Mouse (Mus musculus) CH12.LX (cell line): ENCODE results near the gene Tacr1. TPM values are rescaled to one million over a fixed set of nuclear protein-coding genes. Genes with fewer than 3 reads are reported as not detected.

ENCODE experiments used
- DNase-seq: peaks from one replicate; pipeline ENCODE4 v3.0.0-alpha.2; 2013; ENCODE audit errors: extremely low read depth
- H3K27ac ChIP-seq: 2 replicates; pipeline ENCODE4 v1.5.1; 2012; ENCODE audit warnings: low read depth, mild to moderate bottlenecking, control low read depth, moderate library complexity; ENCODE audit not compliant: insufficient read depth
- H3K27me3 ChIP-seq: replicated peaks from 2 replicates; pipeline ENCODE3; 2012; ENCODE audit warnings: inconsistent platforms
- H3K36me3 ChIP-seq, 2 experiments: replicated peaks in 1 of 2; 2 replicates each; pipeline versions ENCODE3 to v1.6.1; 2012; ENCODE audit warnings: inconsistent platforms in 1 of 2, low read length in 1 of 2, mild to moderate bottlenecking in 1 of 2, mixed read lengths in 1 of 2, moderate library complexity in 1 of 2; ENCODE audit not compliant: control insufficient read depth in 1 of 2, insufficient read depth in 1 of 2
- H3K4me1 ChIP-seq, 2 experiments: 2 replicates each; pipeline ENCODE4 v1.6.1; 2012; ENCODE audit warnings: inconsistent platforms in 1 of 2, moderate library complexity in 1 of 2; ENCODE audit not compliant: insufficient read depth in 2 of 2, control insufficient read depth in 1 of 2
- H3K4me2 ChIP-seq: 2 replicates; pipeline ENCODE4 v1.6.1; 2012; ENCODE audit warnings: low read depth, mild to moderate bottlenecking, control low read depth; ENCODE audit not compliant: poor library complexity, insufficient read depth, severe bottlenecking
- H3K4me3 ChIP-seq, 3 experiments: fragments of 150-350 bp in 1 of 3; sonication (generic) in 1 of 3; replicated peaks in 1 of 3; 2 replicates each; pipeline versions ENCODE3 to v1.5.1; 2011 to 2012; ENCODE audit warnings: low read depth in 2 of 3, low read length in 2 of 3, mild to moderate bottlenecking in 2 of 3, moderate library complexity in 2 of 3, control low read depth in 1 of 3, improper control_type of control experiment in 1 of 3, inconsistent platforms in 1 of 3, mixed read lengths in 1 of 3; ENCODE audit not compliant: poor library complexity in 1 of 3
- H3K79me2 ChIP-seq: replicated peaks from 2 replicates; pipeline ENCODE4 v1.6.1; 2012; ENCODE audit warnings: mild to moderate bottlenecking, moderate library complexity; ENCODE audit not compliant: control insufficient read depth, poor library complexity, insufficient read depth, severe bottlenecking; ENCODE audit errors: extremely low read depth
- H3K9ac ChIP-seq: 2 replicates; pipeline ENCODE4 v1.6.1; 2012; ENCODE audit warnings: low read depth, mild to moderate bottlenecking, control low read depth, moderate library complexity; ENCODE audit not compliant: insufficient read depth
- H3K9me3 ChIP-seq: replicated peaks from 2 replicates; pipeline ENCODE3; 2012; ENCODE audit warnings: low read length, inconsistent platforms, mixed read lengths
- CHD1 ChIP-seq: IDR thresholded peaks from 2 replicates; pipeline ENCODE4 v1.6.1; 2012; ENCODE audit warnings: low read depth, low read length, improper control_type of control experiment, inconsistent platforms
- CHD2 ChIP-seq: IDR thresholded peaks from 2 replicates; pipeline ENCODE4 v1.6.1; 2011; ENCODE audit warnings: low read length, improper control_type of control experiment
- ELF1 ChIP-seq: IDR thresholded peaks from 2 replicates; pipeline ENCODE4 v1.6.1; 2014; ENCODE audit warnings: low read depth, mild to moderate bottlenecking, inconsistent platforms, low read length, improper control_type of control experiment
- ETS1 ChIP-seq: conservative IDR thresholded peaks from 2 replicates; pipeline ENCODE4 v1.6.1; 2012; ENCODE audit warnings: low read depth, mild to moderate bottlenecking, inconsistent platforms, low read length, improper control_type of control experiment, moderate library complexity
- HCFC1 ChIP-seq: IDR thresholded peaks from 2 replicates; pipeline ENCODE4 v1.6.1; 2012; ENCODE audit warnings: low read depth, mild to moderate bottlenecking, inconsistent platforms, low read length, improper control_type of control experiment
- IRF4 ChIP-seq: IDR thresholded peaks from 2 replicates; pipeline ENCODE4 v1.6.1; 2014; ENCODE audit warnings: low read depth, mild to moderate bottlenecking, inconsistent platforms, low read length, improper control_type of control experiment
- JUND ChIP-seq: conservative IDR thresholded peaks from 2 replicates; pipeline ENCODE4 v1.6.1; 2011; ENCODE audit warnings: low read depth, low read length, improper control_type of control experiment
- MAFK ChIP-seq: IDR thresholded peaks from 2 replicates; pipeline ENCODE4 v1.6.1; 2011; ENCODE audit warnings: low read length, improper control_type of control experiment; ENCODE audit not compliant: insufficient replicate concordance
- MAX ChIP-seq: IDR thresholded peaks from 2 replicates; pipeline ENCODE4 v1.6.1; 2011; ENCODE audit warnings: low read length, improper control_type of control experiment
- MEF2A ChIP-seq: IDR thresholded peaks from 2 replicates; pipeline ENCODE4 v1.6.1; 2014; ENCODE audit warnings: low read depth, mild to moderate bottlenecking, inconsistent platforms, low read length, improper control_type of control experiment, borderline replicate concordance
- MXI1 ChIP-seq: IDR thresholded peaks from 2 replicates; pipeline ENCODE4 v1.6.1; 2011; ENCODE audit warnings: mild to moderate bottlenecking, low read depth, low read length, improper control_type of control experiment
- MYC ChIP-seq: IDR thresholded peaks from 2 replicates; pipeline ENCODE4 v1.6.1; 2011; ENCODE audit warnings: low read depth, mild to moderate bottlenecking, improper control_type of control experiment, low read length
- NRF1 ChIP-seq: IDR thresholded peaks from 2 replicates; pipeline ENCODE4 v1.6.1; 2014; ENCODE audit warnings: low read depth, mild to moderate bottlenecking, inconsistent platforms, low read length, improper control_type of control experiment, moderate library complexity
- RAD21 ChIP-seq: IDR thresholded peaks from 2 replicates; pipeline ENCODE4 v1.6.1; 2011; ENCODE audit warnings: low read depth, mild to moderate bottlenecking, low read length, improper control_type of control experiment, moderate library complexity
- RCOR1 ChIP-seq: conservative IDR thresholded peaks from 2 replicates; pipeline ENCODE4 v1.6.1; 2012; ENCODE audit warnings: low read depth, mild to moderate bottlenecking, inconsistent platforms, low read length, improper control_type of control experiment
- SIN3A ChIP-seq: IDR thresholded peaks from 2 replicates; pipeline ENCODE4 v1.6.1; 2012; ENCODE audit warnings: low read length, improper control_type of control experiment, inconsistent platforms
- SMC3 ChIP-seq: IDR thresholded peaks from 2 replicates; pipeline ENCODE4 v1.6.1; 2011; ENCODE audit warnings: low read depth, low read length, improper control_type of control experiment
- TBP ChIP-seq: conservative IDR thresholded peaks from 2 replicates; pipeline ENCODE4 v1.6.1; 2011; ENCODE audit warnings: low read depth, low read length, improper control_type of control experiment
- UBTF ChIP-seq: IDR thresholded peaks from 2 replicates; pipeline ENCODE4 v1.6.1; 2012; ENCODE audit warnings: low read depth, mild to moderate bottlenecking, inconsistent platforms, low read length, improper control_type of control experiment, moderate library complexity
- USF2 ChIP-seq: conservative IDR thresholded peaks from 2 replicates; pipeline ENCODE4 v1.6.1; 2011; ENCODE audit warnings: low read depth, low read length, improper control_type of control experiment
- ZC3H11A ChIP-seq: IDR thresholded peaks from 2 replicates; pipeline ENCODE4 v1.6.1; 2012; ENCODE audit warnings: low read depth, mild to moderate bottlenecking, inconsistent platforms, low read length, improper control_type of control experiment
- ZKSCAN1 ChIP-seq: IDR thresholded peaks from 2 replicates; pipeline ENCODE4 v1.6.1; 2012; ENCODE audit warnings: low read depth, inconsistent platforms, low read length, improper control_type of control experiment, borderline replicate concordance
- dilution Hi-C: fragments of 300-500 bp; cut with MboI; formaldehyde crosslinking; loops from 2 replicates; pipeline ENCODE4 v1.14.3; 2020; ENCODE audit warnings: low sequenced_read_pairs; ENCODE audit not compliant: extremely low pct_unique_long_range_greater_than_20kb, extremely low pct_ligation_motif_present
- in situ Hi-C: fragments of 300-500 bp; cut with MboI; formaldehyde crosslinking; loops from 3 replicates; pipeline ENCODE4 v1.14.3; 2019; ENCODE audit warnings: low sequenced_read_pairs, low pct_ligation_motif_present, low pct_unique_long_range_greater_than_20kb, mixed read lengths
- polyA plus RNA-seq: library from polyadenylated mRNA; unstranded; fragments of >175 nt; gene quantifications from 2 replicates; pipeline ENCODE4 v1.2.1, GENCODE M21; 2012; ENCODE audit warnings: low read depth; ENCODE audit not compliant: insufficient read length
- total RNA-seq, 2 experiments: library from RNA; depleted of rRNA; stranded (reverse); fragments of 300-350 nt in 1 of 2; fragments of >200 nt in 1 of 2; gene quantifications; 2 replicates each; pipeline ENCODE4 v1.2.3; 2012 to 2014

Gene Tacr1
- total RNA-seq (2012; rRNA removed) (not detected in 2 replicates), total RNA-seq (2014; rRNA removed) (not detected in 2 replicates), polyA plus RNA-seq (not detected in 2 replicates)

- Histone ChIP-seq H3K36me3 (no peaks in the 10 kb centered on the region), H3K4me1 (no peaks in the 10 kb centered on the region), H3K27me3 (peaks cover 42% of the 10 kb centered on the region), H3K9me3 (no peaks in the 10 kb centered on the region), H3K27ac (no peak within 1 kb of the TSS), H3K4me2 (no peak within 1 kb of the TSS), H3K79me2 (no peaks in the 10 kb centered on the region), H3K9ac (no peak within 1 kb of the TSS), H3K4me3 (no peak within 1 kb of the TSS)
- in situ Hi-C loops (no loop called here), dilution Hi-C loops (no loop called here)
- TF ChIP-seq SIN3A: no peak
- TF ChIP-seq ZKSCAN1: no peak
- no peak for TF ChIP-seq MAX
- TF ChIP-seq MYC: no peak
- no peak for TF ChIP-seq CHD1
- no peak for TF ChIP-seq MAFK
- DNase-seq: no peak
These were observed at the start of gene Tacr1 for GRCm38 (mm10) chr6:82401595-82402451. Gene Tacr1 (plus strand): TSS chr6:82402334.

- DNase-seq: no peak
- in situ Hi-C loops (no loop called here), dilution Hi-C loops (no loop called here)
- H3K4me1 ChIP-seq: no peaks in the 10 kb centered on the region
- no peak overlapping the region for H3K27ac ChIP-seq
- H3K9ac ChIP-seq: no peak overlapping the region
- H3K27me3 ChIP-seq: peaks cover 10% of the 10 kb centered on the region
- H3K9me3 ChIP-seq: peaks cover 3% of the 10 kb centered on the region
- H3K36me3 ChIP-seq: no peaks in the 10 kb centered on the region
- no peak for TF ChIP-seq MEF2A
- TF ChIP-seq UBTF: no peak
- TF ChIP-seq TBP: no peak
- TF ChIP-seq ETS1: no peak
- TF ChIP-seq ZC3H11A: no peak
- TF ChIP-seq CHD1: no peak
- TF ChIP-seq USF2: no peak
- TF ChIP-seq MYC: no peak
- TF ChIP-seq RAD21: no peak
- TF ChIP-seq JUND: no peak
- no peak for TF ChIP-seq NRF1
- no peak for TF ChIP-seq IRF4
- TF ChIP-seq RCOR1: no peak
- TF ChIP-seq HCFC1: no peak
- TF ChIP-seq SMC3: no peak
- TF ChIP-seq MXI1: no peak
- TF ChIP-seq SIN3A: no peak
- no peak for TF ChIP-seq ZKSCAN1
- no peak for TF ChIP-seq ELF1
- TF ChIP-seq CHD2: no peak
- H3K4me2 ChIP-seq: no peak overlapping the region
- H3K4me3 ChIP-seq: no peak overlapping the region
- H3K79me2 ChIP-seq: no peaks in the 10 kb centered on the region
These were observed 26.0 kb upstream of the Tacr1 start for GRCm38 (mm10) chr6:82376144-82376543.
